ENCODE assay signal across 1 mouse cellular context in genomic region chr17:35178528-35178927, GRCm38 (mm10).
A peak's percentile ranks its signal among the peaks of the same experiment; 100 is the strongest.
TF ChIP-seq lines count a peak whose summit lies in the region.

No protein-coding gene starts in this region.

TF ChIP-seq in CH12.LX, 34 proteins besides CTCF, POLR2A, EP300 and RAD21 (continued from another document):
- TF ChIP-seq IRF4 (IDR thresholded peaks at IDR 0.05; ENCODE audit: low read depth, low read length) (peak; percentile 17; the same call in 1 of the 2 replicates), PAX5 (IDR thresholded peaks at IDR 0.05; ENCODE audit: low read length) (no peak), HCFC1 (IDR thresholded peaks at IDR 0.05; ENCODE audit: low read depth, low read length) (no peak), JUND (conservative IDR thresholded peaks at IDR 0.05; ENCODE audit: low read depth, low read length) (no peak), MAZ (IDR thresholded peaks at IDR 0.05; ENCODE audit: low read depth, low read length) (peak; percentile 68; the same call in 1 of the 2 replicates), MEF2A (IDR thresholded peaks at IDR 0.05; ENCODE audit: borderline replicate concordance, low read depth, low read length) (peak; percentile 68; the same call in 1 of the 2 replicates), E2F4 (IDR thresholded peaks at IDR 0.05; ENCODE audit: insufficient replicate concordance, low read depth, low read length) (no peak), CHD1 (IDR thresholded peaks at IDR 0.05; ENCODE audit: low read depth, low read length) (no peak), ELF1 (IDR thresholded peaks at IDR 0.05; ENCODE audit: low read depth, low read length) (no peak), USF2 (conservative IDR thresholded peaks at IDR 0.05; ENCODE audit: low read depth, low read length) (no peak), CHD2 (IDR thresholded peaks at IDR 0.05; ENCODE audit: low read length) (no peak), NRF1 (IDR thresholded peaks at IDR 0.05; ENCODE audit: low read depth, low read length) (no peak), SIN3A (IDR thresholded peaks at IDR 0.05; ENCODE audit: low read length) (peak; percentile 55; the same call in 1 of the 2 replicates), MYC (IDR thresholded peaks at IDR 0.05; ENCODE audit: low read depth, low read length) (peak; percentile 34; the same call in 1 of the 2 replicates), ETS1 (conservative IDR thresholded peaks at IDR 0.05; ENCODE audit: low read depth, low read length) (no peak), MAX (IDR thresholded peaks at IDR 0.05; ENCODE audit: low read length) (no peak), TCF12 (IDR thresholded peaks at IDR 0.05; ENCODE audit: low read depth, low read length) (peak; percentile 53; the same call in 1 of the 2 replicates), ZC3H11A (IDR thresholded peaks at IDR 0.05; ENCODE audit: low read depth, low read length) (peak; percentile 99), USF1 (IDR thresholded peaks at IDR 0.05; ENCODE audit: low read depth, low read length) (no peak), POLR2AphosphoS2 (IDR thresholded peaks at IDR 0.05; ENCODE audit: low read depth, low read length) (no peak), ZMIZ1 (IDR thresholded peaks at IDR 0.05; ENCODE audit: low read depth, low read length) (no peak)
